Mouse (Mus musculus) myocyte (in vitro differentiated cells): Measurements from ENCODE around the gene Carf. TPM values are rescaled to one million over a fixed set of nuclear protein-coding genes. Genes with fewer than 3 reads are reported as not detected.

ENCODE experiments used
- H3K27me3 ChIP-seq: one replicate; pipeline ENCODE4 v1.6.1; 2011; ENCODE audit not compliant: control insufficient read depth, insufficient read depth, insufficient read length
- H3K36me3 ChIP-seq: one replicate; pipeline ENCODE4 v1.6.1; 2011; ENCODE audit not compliant: control insufficient read depth, insufficient read depth
- H3K4me2 ChIP-seq: one replicate; pipeline ENCODE4 v1.6.1; 2011; ENCODE audit warnings: low read depth, control low read depth
- H3K4me3 ChIP-seq: one replicate; pipeline ENCODE4 v1.5.1; 2011; ENCODE audit warnings: mild to moderate bottlenecking, control low read depth, moderate library complexity
- H3K79me2 ChIP-seq: one replicate; pipeline ENCODE4 v1.6.1; 2011; ENCODE audit not compliant: control insufficient read depth, insufficient read depth
- H3ac ChIP-seq: one replicate; pipeline ENCODE4 v1.6.1; 2011; ENCODE audit not compliant: control insufficient read depth, insufficient read length
- CEBPB ChIP-seq: IDR thresholded peaks from 2 replicates; pipeline ENCODE4 v1.6.1; 2011; ENCODE audit warnings: mild to moderate bottlenecking, moderate library complexity; ENCODE audit not compliant: poor library complexity, insufficient read depth, severe bottlenecking
- E2F4 ChIP-seq: IDR thresholded peaks from one replicate; pipeline ENCODE4 v1.6.1; 2011; ENCODE audit warnings: mild to moderate bottlenecking, control low read depth, moderate library complexity; ENCODE audit not compliant: insufficient read depth
- MAX ChIP-seq: IDR thresholded peaks from one replicate; pipeline ENCODE4 v1.6.1; 2011; ENCODE audit warnings: low read depth, mild to moderate bottlenecking, control low read depth
- MYOD1 ChIP-seq, 3 experiments: IDR thresholded peaks; one replicate each; pipeline ENCODE4 v1.6.1; 2011; ENCODE audit warnings: control low read depth in 2 of 3, low read depth in 2 of 3, mild to moderate bottlenecking in 2 of 3, moderate library complexity in 1 of 3; ENCODE audit not compliant: insufficient read length in 2 of 3, control insufficient read depth in 1 of 3
- MYOG ChIP-seq, 3 experiments: IDR thresholded peaks; one replicate each; pipeline ENCODE4 v1.6.1; 2011; ENCODE audit warnings: control low read depth in 2 of 3, low read depth in 2 of 3, mild to moderate bottlenecking in 2 of 3; ENCODE audit not compliant: insufficient read length in 2 of 3, control insufficient read depth in 1 of 3, insufficient read depth in 1 of 3
- POLR2A ChIP-seq: IDR thresholded peaks from one replicate; pipeline ENCODE4 v1.6.1; 2011; ENCODE audit warnings: low read depth, mild to moderate bottlenecking, control low read depth, moderate library complexity; ENCODE audit not compliant: insufficient read length
- POLR2AphosphoS2 ChIP-seq: IDR thresholded peaks from one replicate; pipeline ENCODE4 v1.6.1; 2011; ENCODE audit warnings: low read depth, control low read depth; ENCODE audit not compliant: insufficient read length
- REST ChIP-seq: IDR thresholded peaks from one replicate; pipeline ENCODE4 v1.6.1; 2011; ENCODE audit warnings: mild to moderate bottlenecking, control low read depth, moderate library complexity; ENCODE audit not compliant: insufficient read depth, insufficient read length
- SRF ChIP-seq: IDR thresholded peaks from one replicate; pipeline ENCODE4 v1.6.1; 2011; ENCODE audit warnings: low read depth; ENCODE audit not compliant: control insufficient read depth, insufficient read length
- TCF12 ChIP-seq: IDR thresholded peaks from one replicate; pipeline ENCODE4 v1.6.1; 2011; ENCODE audit warnings: mild to moderate bottlenecking, control low read depth; ENCODE audit not compliant: poor library complexity, insufficient read depth, severe bottlenecking
- TCF3 ChIP-seq: IDR thresholded peaks from one replicate; pipeline ENCODE4 v1.6.1; 2011; ENCODE audit warnings: low read depth, control low read depth; ENCODE audit not compliant: insufficient read length
- USF1 ChIP-seq: IDR thresholded peaks from one replicate; pipeline ENCODE4 v1.6.1; 2011; ENCODE audit warnings: low read depth, mild to moderate bottlenecking, control low read depth, moderate library complexity
- polyA plus RNA-seq: library from polyadenylated mRNA; unstranded; fragments of >200 nt; fragmentation: generic; extraction: Trizol; gene quantifications from one replicate; pipeline ENCODE4 v1.2.1, GENCODE M21; 2012; ENCODE audit warnings: missing spikeins

Carf gene
- polyA plus RNA-seq, 1 experiment, result 1.2 TPM

DNA sequence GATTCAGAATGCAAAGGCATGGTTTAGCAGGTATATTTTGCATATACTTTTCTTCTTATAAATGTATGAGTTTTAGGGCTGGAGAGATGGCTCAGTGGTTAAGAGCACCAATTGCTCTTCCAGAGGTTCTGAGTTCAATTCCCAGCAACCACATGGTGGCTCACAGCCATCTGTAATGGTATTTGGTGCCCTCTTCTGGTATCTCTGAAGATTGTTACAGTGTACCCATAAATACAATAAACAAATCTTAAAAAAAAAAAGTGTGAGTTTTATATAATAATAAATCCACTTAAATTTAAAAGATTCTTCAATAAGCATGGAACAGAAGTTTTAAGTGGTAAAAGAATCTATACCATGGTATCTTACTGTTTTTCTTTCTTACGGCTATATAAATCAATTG, 6.5 kb downstream of the Carf start:
- no peak overlapping the region for H3ac ChIP-seq
- no peak overlapping the region for H3K4me3 ChIP-seq
- no peak overlapping the region for H3K4me2 ChIP-seq
- no peaks in the 10 kb centered on the region for H3K27me3 ChIP-seq
- H3K36me3 ChIP-seq, result peaks cover 17% of the 10 kb centered on the region
- TF ChIP-seq POLR2AphosphoS2, result no peak
- no peak for TF ChIP-seq TCF12
- no peak for TF ChIP-seq MYOD1 (IDR thresholded peaks at IDR 0.05; ENCODE audit: control insufficient read depth in 1 of 3, insufficient read length in 2 of 3, low read depth in 2 of 3)
- no peak for TF ChIP-seq TCF3
- no peak for TF ChIP-seq CEBPB
- no peak for TF ChIP-seq POLR2A
- no peak for TF ChIP-seq MYOG (IDR thresholded peaks at IDR 0.05; ENCODE audit: control insufficient read depth in 1 of 3, insufficient read depth in 1 of 3, insufficient read length in 2 of 3, low read depth in 2 of 3)
- no peak for TF ChIP-seq MAX
- TF ChIP-seq REST, result no peak
- no peak for TF ChIP-seq SRF
- no peak for TF ChIP-seq E2F4
- no peak for TF ChIP-seq USF1
- no peaks in the 10 kb centered on the region for H3K79me2 ChIP-seq

DNA sequence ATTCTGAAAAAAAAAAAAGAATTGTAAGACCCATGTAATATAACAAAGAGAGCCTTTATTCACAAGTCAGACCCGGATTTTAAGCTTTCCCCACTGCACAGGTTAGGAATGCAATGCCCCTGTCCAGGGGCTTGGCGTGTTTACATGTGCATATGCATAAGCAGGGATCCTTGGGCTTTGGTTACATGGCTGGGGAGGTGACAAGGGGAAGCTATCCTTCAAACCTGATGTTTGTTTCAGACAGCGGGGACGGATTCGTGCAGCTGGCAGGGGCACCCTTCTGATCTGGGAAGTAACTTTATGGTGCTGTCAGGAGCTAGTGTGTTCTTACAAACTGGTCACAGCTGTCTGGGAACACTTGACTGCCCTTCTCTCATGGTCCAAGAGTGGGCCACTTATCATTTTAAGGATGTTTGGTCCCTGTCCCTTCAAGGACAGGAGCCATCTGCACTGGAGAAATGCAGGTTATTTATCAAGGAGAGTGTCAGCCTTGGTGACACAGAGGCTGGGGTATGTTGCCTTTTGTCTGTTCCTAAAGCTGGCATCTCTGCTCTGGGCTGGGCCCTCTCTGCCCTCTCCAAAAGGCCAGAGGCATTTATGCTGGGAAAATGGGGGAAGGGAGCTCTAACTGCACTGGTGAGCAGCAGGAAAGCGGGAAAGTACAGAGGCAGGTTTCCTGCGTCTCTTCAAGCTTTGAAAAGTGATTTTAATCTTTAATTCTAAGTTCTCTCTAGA, 19.8 kb downstream of the Carf start:
- Histone ChIP-seq H3K36me3 (peaks cover 8% of the 10 kb centered on the region), H3K4me3 (no peak overlapping the region)
- TF ChIP-seq TCF3 (no peak), CEBPB (no peak), MYOG (IDR thresholded peaks at IDR 0.05; ENCODE audit: control insufficient read depth in 1 of 3, insufficient read depth in 1 of 3, insufficient read length in 2 of 3, low read depth in 2 of 3) (no peak), POLR2A (no peak), REST (no peak), USF1 (no peak), MAX (no peak), MYOD1 (IDR thresholded peaks at IDR 0.05; ENCODE audit: control insufficient read depth in 1 of 3, insufficient read length in 2 of 3, low read depth in 2 of 3) (no peak)

DNA sequence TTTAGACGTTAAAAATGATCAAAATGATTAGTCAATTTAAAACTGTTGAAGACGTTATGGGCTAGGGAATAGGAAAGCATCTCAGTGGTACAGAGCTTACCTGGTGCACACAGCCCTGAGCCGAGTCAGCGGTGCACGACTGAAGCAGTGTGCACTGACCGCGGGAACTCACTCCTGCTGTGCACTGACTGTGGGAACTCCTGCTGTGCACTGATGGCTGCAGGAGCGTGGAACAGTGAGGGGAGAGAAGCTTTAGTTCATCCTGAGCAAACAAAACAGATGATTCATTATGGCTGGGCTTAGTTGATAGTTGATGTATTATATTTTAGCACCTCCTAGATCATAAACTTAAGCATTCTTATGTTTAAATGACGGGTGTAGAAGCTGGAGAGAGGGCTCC, 39.3 kb downstream of the Carf start:
- Histone ChIP-seq H3K4me3 (no peak overlapping the region), H3K27me3 (no peaks in the 10 kb centered on the region), H3ac (no peak overlapping the region), H3K79me2 (no peaks in the 10 kb centered on the region), H3K36me3 (no peaks in the 10 kb centered on the region), H3K4me2 (no peak overlapping the region)
- no peak for TF ChIP-seq REST
- TF ChIP-seq TCF12, result no peak
- no peak for TF ChIP-seq CEBPB
- no peak for TF ChIP-seq POLR2A

More for the DNA sequence above, 19.8 kb downstream of the Carf start:
- no peak overlapping the region for H3ac ChIP-seq
- no peaks in the 10 kb centered on the region for H3K27me3 ChIP-seq
- no peak overlapping the region for H3K4me2 ChIP-seq
- no peaks in the 10 kb centered on the region for H3K79me2 ChIP-seq

DNA sequence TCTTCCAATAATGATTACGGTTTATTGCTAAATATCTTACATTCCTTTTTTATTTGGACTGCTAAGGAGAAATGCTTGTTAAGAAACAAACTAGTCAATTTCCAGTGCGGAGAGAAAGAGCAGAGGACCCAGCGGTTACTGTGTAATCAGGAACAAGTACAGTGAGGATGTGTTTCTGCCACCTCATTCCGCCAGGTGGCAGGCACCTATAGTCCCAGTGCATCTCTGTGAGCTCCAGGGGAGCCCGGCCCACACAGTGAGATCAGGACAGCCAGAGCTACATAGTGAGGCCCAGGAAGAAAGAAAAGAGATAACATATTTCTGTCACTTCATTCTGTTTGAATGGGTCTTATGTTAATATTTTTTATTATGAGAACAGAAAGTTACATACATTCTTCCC, 54.7 kb downstream of the Carf start:
- no peak for TF ChIP-seq USF1
- TF ChIP-seq TCF12, result no peak
- no peak for TF ChIP-seq MYOG (IDR thresholded peaks at IDR 0.05; ENCODE audit: control insufficient read depth in 1 of 3, insufficient read depth in 1 of 3, insufficient read length in 2 of 3, low read depth in 2 of 3)
- TF ChIP-seq MAX, result no peak
- TF ChIP-seq REST, result no peak
- TF ChIP-seq TCF3, result no peak
- TF ChIP-seq POLR2A, result no peak
- no peak for TF ChIP-seq CEBPB
- no peak for TF ChIP-seq MYOD1 (IDR thresholded peaks at IDR 0.05; ENCODE audit: control insufficient read depth in 1 of 3, insufficient read length in 2 of 3, low read depth in 2 of 3)
- no peak for TF ChIP-seq SRF
- TF ChIP-seq E2F4, result no peak
- no peak for TF ChIP-seq POLR2AphosphoS2
- Histone ChIP-seq H3K4me3 (no peak overlapping the region), H3K79me2 (no peaks in the 10 kb centered on the region), H3K27me3 (no peaks in the 10 kb centered on the region), H3K4me2 (no peak overlapping the region), H3K36me3 (no peaks in the 10 kb centered on the region), H3ac (no peak overlapping the region)

GRCm38 (mm10) chr1:60156651-60157050, 58.6 kb downstream of the Carf start:
- Histone ChIP-seq H3ac (no peak overlapping the region), H3K4me3 (no peak overlapping the region), H3K27me3 (no peaks in the 10 kb centered on the region), H3K36me3 (no peaks in the 10 kb centered on the region), H3K4me2 (no peak overlapping the region), H3K79me2 (no peaks in the 10 kb centered on the region)
- TF ChIP-seq CEBPB, result no peak
- no peak for TF ChIP-seq MAX
- no peak for TF ChIP-seq TCF3
- TF ChIP-seq POLR2AphosphoS2, result no peak
- no peak for TF ChIP-seq SRF
